ENCODE assay signal across 19 mouse cellular contexts in the genomic region with DNA sequence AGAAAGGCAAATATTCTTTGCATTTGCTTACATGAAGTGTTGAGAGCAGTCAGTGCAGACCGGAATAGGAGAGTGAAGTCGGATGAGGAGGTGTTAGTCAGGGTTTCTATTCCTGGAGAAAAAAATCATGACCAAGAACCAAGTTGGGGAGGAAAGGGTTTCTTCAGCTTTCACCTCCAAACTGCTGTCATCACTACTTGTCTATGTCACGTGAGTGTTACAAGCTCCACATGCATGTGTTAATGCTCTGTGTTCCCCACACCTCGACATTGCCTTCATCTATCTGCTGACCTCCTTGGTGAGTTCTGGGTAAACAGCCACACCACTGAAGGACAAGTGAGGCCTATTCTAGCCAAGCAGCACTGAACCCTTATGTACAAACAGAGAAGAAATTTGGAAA.
A peak's percentile ranks its signal among the peaks of the same experiment; 100 is the strongest.
DNase-seq lines count a peak whose midpoint lies in the region; ATAC-seq lines count a peak whose summit lies in the region.
"Had no signal": no experiment of that assay in that cellular context is flagged by ENCODE, and none has a peak within 500 bp of the region (broad histone marks: within the 10 kb centered on the region; RNA-seq: fewer than 3 reads in every experiment).

No protein-coding gene starts in this region.

- no peaks in the 10 kb centered on the region for H3K36me3 ChIP-seq in heart, embryonic 12.5 days
- no peaks in the 10 kb centered on the region for H3K36me3 ChIP-seq in heart, embryonic 10.5 days
- H3K36me3 ChIP-seq in heart, embryonic 16.5 days (ENCODE audit: control insufficient read depth, insufficient read depth) = no peaks in the 10 kb centered on the region
- H3K36me3 ChIP-seq: embryonic facial prominence, embryonic 10.5 days; hindbrain, embryonic 10.5 days; hindbrain, embryonic 15.5 days; kidney, embryonic 15.5 days had no signal

- no peak overlapping the region for H3K27ac ChIP-seq in heart, embryonic 12.5 days (ENCODE audit: poor library complexity, severe bottlenecking)
- H3K27ac ChIP-seq in heart, embryonic 10.5 days = no peak overlapping the region
- peak overlapping the region; percentile 57 for H3K27ac ChIP-seq in heart, embryonic 16.5 days (ENCODE audit: low read length)
- H3K27ac ChIP-seq: embryonic facial prominence, embryonic 10.5 days; forebrain, embryonic 13.5 days; hindbrain, embryonic 10.5 days; hindbrain, embryonic 15.5 days; kidney, embryonic 15.5 days had no signal

- no peaks in the 10 kb centered on the region for H3K9me3 ChIP-seq in heart, embryonic 12.5 days (replicated peaks)
- H3K9me3 ChIP-seq in heart, embryonic 10.5 days = no peaks in the 10 kb centered on the region
- H3K9me3 ChIP-seq in heart, embryonic 16.5 days (replicated peaks; ENCODE audit: control insufficient read depth, low read length) = no peaks in the 10 kb centered on the region
- H3K9me3 ChIP-seq: embryonic facial prominence, embryonic 10.5 days; forebrain, embryonic 13.5 days; hindbrain, embryonic 10.5 days; hindbrain, embryonic 15.5 days; kidney, embryonic 15.5 days had no signal

- H3K4me2 ChIP-seq in heart, embryonic 12.5 days = no peak overlapping the region
- H3K4me2 ChIP-seq in heart, embryonic 16.5 days (ENCODE audit: low read depth, low read length) = no peak overlapping the region
- H3K4me2 ChIP-seq: forebrain, embryonic 13.5 days; hindbrain, embryonic 15.5 days; kidney, embryonic 15.5 days had no signal

- DNase-seq in heart, embryonic 10.5 days (ENCODE audit: low spot score) = no peak
- DNase-seq in heart, postnatal 36 days = no peak
- DNase-seq in brain, adult 2 months (ENCODE audit: low read depth, low spot score) = peak; percentile 33
- DNase-seq in forelimb bud, embryonic 11.5 days (ENCODE audit: low read depth, low spot score) = peak; percentile 23
- DNase-seq: adrenal gland, adult 2 months; adrenal gland, postnatal 25 days; cerebellum, adult 2 months; cerebellum, postnatal 10 days; forebrain, postnatal 0 days; gastrocnemius, postnatal 10 days; kidney, adult 2 months had no signal

- H3K9ac ChIP-seq in heart, embryonic 12.5 days = no peak overlapping the region
- no peak overlapping the region for H3K9ac ChIP-seq in heart, embryonic 16.5 days (ENCODE audit: low read length)
- H3K9ac ChIP-seq: forebrain, embryonic 13.5 days; forebrain, postnatal 0 days; hindbrain, embryonic 15.5 days; kidney, embryonic 15.5 days had no signal

- peak; percentile 75; the same call in 1 of the 2 replicates for ATAC-seq in heart, embryonic 12.5 days (ENCODE audit: insufficient number of reproducible peaks, low FRiP score)
- ATAC-seq in heart, embryonic 16.5 days (replicated peaks; ENCODE audit: extremely low read depth, insufficient read depth, low FRiP score) = peak; percentile 79
- ATAC-seq: forebrain, embryonic 13.5 days; forebrain, postnatal 0 days; intestine, embryonic 16.5 days had no signal

- H3K4me1 ChIP-seq in heart, embryonic 12.5 days (replicated peaks) = peaks cover 7% of the 10 kb centered on the region
- H3K4me1 ChIP-seq in heart, embryonic 10.5 days = 0 out of 2 replicates have a peak, but pooled peaks cover 5% of the 10 kb centered on the region
- H3K4me1 ChIP-seq in heart, embryonic 16.5 days (ENCODE audit: control insufficient read depth, insufficient read depth, low read length) = peaks cover 14% of the 10 kb centered on the region; the same call in 1 of the 2 replicates
- H3K4me1 ChIP-seq: forebrain, embryonic 13.5 days; hindbrain, embryonic 10.5 days; hindbrain, embryonic 15.5 days; kidney, embryonic 15.5 days had no signal

- intact Hi-C loops in heart, postnatal 36 days (cut with DNase I) = no loop called here

- 32% methylated on average over 4 of the region's 4 CpGs for WGBS in heart, embryonic 12.5 days
- 39% methylated on average over 4 of the region's 4 CpGs for WGBS in heart, embryonic 10.5 days
- 30% methylated on average over 4 of the region's 4 CpGs for WGBS in heart, embryonic 16.5 days

- no peak overlapping the region for H3K4me3 ChIP-seq in heart, embryonic 12.5 days
- H3K4me3 ChIP-seq in heart, embryonic 10.5 days = no peak overlapping the region
- H3K4me3 ChIP-seq in heart, embryonic 16.5 days (ENCODE audit: low read length) = no peak overlapping the region
- H3K4me3 ChIP-seq: embryonic facial prominence, embryonic 10.5 days; forebrain, embryonic 13.5 days; hindbrain, embryonic 10.5 days; hindbrain, embryonic 15.5 days; kidney, embryonic 15.5 days had no signal

- no peaks in the 10 kb centered on the region for H3K27me3 ChIP-seq in heart, embryonic 12.5 days (replicated peaks)
- H3K27me3 ChIP-seq in heart, embryonic 10.5 days (ENCODE audit: insufficient read depth, poor library complexity, severe bottlenecking) = no peaks in the 10 kb centered on the region
- H3K27me3 ChIP-seq in heart, embryonic 16.5 days (ENCODE audit: control insufficient read depth, insufficient read depth, low read length) = no peaks in the 10 kb centered on the region
- H3K27me3 ChIP-seq: forebrain, embryonic 13.5 days; hindbrain, embryonic 15.5 days; kidney, embryonic 15.5 days had no signal

Comparison
In these comparisons a context has a peak if more than half of its experiments do, and no peak if none do; other contexts are left out.
1. DNase-seq: peak in brain, adult 2 months (single experiment) and forelimb bud, embryonic 11.5 days (single experiment); none in heart, embryonic 10.5 days (single experiment) and heart, postnatal 36 days (0 of 2).